Mouse (Mus musculus) midbrain, postnatal 0 days (tissue): ENCODE measurements at regions not wholly inside any gene's neighbourhood (a gene's known extent, or its start where the extent isn't known, plus 50 kb on each side); places are given as distances from the start of the nearest gene placed in this dataset.
"Not testable (repeated sequence)": the region's sequence is repeated elsewhere in the genome, so short reads cannot be mapped to it uniquely, and the experiment has no call there.

ENCODE experiments used
- ATAC-seq: fragments of 200-750 bp; cut with Nextera tagmentation; 2 replicates; pipeline ENCODE4 v1.8.0; 2017; ENCODE audit warnings: moderate number of reproducible peaks, mild to moderate bottlenecking, moderate TSS enrichment, moderate library complexity; ENCODE audit not compliant: low FRiP score
- DNase-seq: peaks from one replicate; pipeline ENCODE4 v3.0.0-alpha.2; 2015; ENCODE audit warnings: low spot score
- H3K27ac ChIP-seq: fragments of 300-500 bp; sonication (generic); 2 replicates; pipeline ENCODE4 v1.5.1; 2014; ENCODE audit warnings: low read depth, mild to moderate bottlenecking, low read length, mixed read lengths
- H3K27me3 ChIP-seq: fragments of 300-500 bp; sonication (generic); 2 replicates; pipeline ENCODE4 v1.6.1; 2014; ENCODE audit warnings: low read length, control low read depth, mixed read lengths; ENCODE audit not compliant: insufficient read depth
- H3K36me3 ChIP-seq: fragments of 300-500 bp; sonication (generic); 2 replicates; pipeline ENCODE4 v1.6.1; 2014; ENCODE audit warnings: low read length, control low read depth, mixed read lengths; ENCODE audit not compliant: insufficient read depth
- H3K4me1 ChIP-seq: fragments of 300-500 bp; sonication (generic); 2 replicates; pipeline ENCODE4 v1.6.1; 2014; ENCODE audit warnings: mild to moderate bottlenecking, control low read depth, antibody characterized with exemption, low read length, mixed read lengths; ENCODE audit not compliant: insufficient read depth
- H3K4me2 ChIP-seq: fragments of 300-500 bp; sonication (generic); 2 replicates; pipeline ENCODE4 v1.6.1; 2014; ENCODE audit warnings: low read depth, mild to moderate bottlenecking, low read length, mixed read lengths; ENCODE audit not compliant: poor library complexity, severe bottlenecking
- H3K4me3 ChIP-seq: fragments of 300-500 bp; sonication (generic); 2 replicates; pipeline ENCODE4 v1.5.1; 2014; ENCODE audit warnings: low read depth, mild to moderate bottlenecking, low read length, moderate library complexity
- H3K9ac ChIP-seq: fragments of 300-500 bp; sonication (generic); replicated peaks from 2 replicates; pipeline ENCODE4 v1.6.1; 2014; ENCODE audit warnings: mild to moderate bottlenecking, low read length, moderate library complexity, mixed read lengths; ENCODE audit not compliant: poor library complexity, severe bottlenecking
- H3K9me3 ChIP-seq: fragments of 300-500 bp; sonication (generic); 2 replicates; pipeline ENCODE4 v1.6.1; 2016; ENCODE audit warnings: low read length, control low read depth
- CTCF ChIP-seq: IDR thresholded peaks from 2 replicates; pipeline ENCODE4 v1.5.1; 2016; ENCODE audit warnings: antibody characterized with exemption, mild to moderate bottlenecking
- WGBS: fragments of 180-500 bp; shearing (Covaris S2); extraction: QIAGEN DNeasy Blood & Tissue Kit; methylation state at CpG from one replicate; pipeline ENCODE4 v1.1.7; 2014; 5-methylcytosine and 5-hydroxymethylcytosine counted together

DNA sequence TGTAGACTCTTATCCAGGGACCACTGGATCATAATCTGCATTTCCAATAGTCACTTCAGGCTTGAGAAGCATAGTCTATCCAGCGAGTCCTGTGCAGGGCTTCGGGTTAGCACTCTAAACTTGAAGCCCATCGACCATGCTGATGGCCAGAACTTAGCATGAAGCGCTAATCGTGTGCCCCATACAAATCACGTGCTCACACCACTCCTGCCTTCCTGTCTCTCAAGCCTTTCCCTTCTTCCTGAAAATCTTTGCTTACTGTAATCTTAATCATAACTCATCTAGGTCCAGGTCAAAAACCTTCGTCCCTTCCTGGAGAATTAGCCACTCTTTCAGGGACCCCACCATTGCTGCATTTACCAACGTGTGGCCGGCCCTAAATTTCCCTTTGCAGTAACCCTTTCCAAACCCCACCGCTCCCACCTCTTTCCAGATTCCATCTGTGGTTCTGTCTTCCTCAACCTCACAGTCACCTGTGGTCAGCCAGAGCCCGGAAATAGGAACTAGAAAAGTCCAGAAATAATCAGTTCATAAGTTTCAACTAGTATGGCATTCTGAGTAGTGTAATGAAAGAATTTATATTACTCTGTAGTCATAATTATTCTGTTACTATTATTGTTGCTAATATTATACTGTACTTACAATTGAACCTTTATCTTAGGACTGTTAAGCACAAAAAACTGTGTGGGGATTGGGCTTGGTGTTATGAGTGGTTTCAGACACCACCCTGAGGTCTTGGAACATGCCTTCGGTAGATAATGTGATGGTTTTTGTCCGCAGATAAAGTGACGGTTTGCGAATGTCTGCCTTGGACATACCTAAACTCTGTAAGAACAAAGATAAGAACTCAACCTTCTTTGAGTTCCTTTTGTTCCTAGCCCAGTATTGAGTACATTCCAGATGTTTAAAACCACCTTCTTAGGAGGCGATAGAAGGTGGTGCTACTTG is 57.3 kb upstream of the Slc1a3 start:
- no peak for ATAC-seq
- Histone ChIP-seq H3K4me2 (no peak overlapping the region), H3K9ac (no peak overlapping the region), H3K4me3 (no peak overlapping the region), H3K36me3 (no peaks in the 10 kb centered on the region), H3K9me3 (no peaks in the 10 kb centered on the region), H3K27me3 (no peaks in the 10 kb centered on the region), H3K4me1 (no peaks in the 10 kb centered on the region), H3K27ac (no peak overlapping the region)
- 94% methylated on average over 16 of the region's 16 CpGs for WGBS
- DNase-seq, result no peak
- no peak for TF ChIP-seq CTCF

DNA sequence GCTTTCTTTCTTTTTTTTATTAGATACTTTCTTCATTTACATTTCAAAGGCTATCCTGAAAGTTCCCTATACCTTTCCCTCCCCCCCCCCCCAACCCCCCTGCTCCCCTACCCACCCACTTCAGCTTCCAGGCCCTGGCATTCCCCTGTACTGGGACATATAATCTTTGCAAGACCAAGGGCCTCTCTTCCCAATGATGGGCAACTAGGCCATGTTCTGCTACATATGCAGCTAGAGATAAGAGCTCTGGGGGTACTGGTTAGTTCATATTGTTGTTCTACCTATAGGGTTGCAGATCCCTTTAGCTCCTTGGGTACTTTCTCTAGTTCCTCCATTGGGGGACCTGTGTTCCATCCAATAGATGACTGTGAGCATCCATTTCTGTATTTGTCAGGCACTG is 55.6 kb upstream of the Slc1a3 start:
- not testable (repeated sequence) for DNase-seq, H3K4me3 ChIP-seq, H3K4me1 ChIP-seq, H3K27ac ChIP-seq, H3K9ac ChIP-seq, H3K9me3 ChIP-seq, H3K4me2 ChIP-seq, H3K36me3 ChIP-seq, ATAC-seq, H3K27me3 ChIP-seq

DNA sequence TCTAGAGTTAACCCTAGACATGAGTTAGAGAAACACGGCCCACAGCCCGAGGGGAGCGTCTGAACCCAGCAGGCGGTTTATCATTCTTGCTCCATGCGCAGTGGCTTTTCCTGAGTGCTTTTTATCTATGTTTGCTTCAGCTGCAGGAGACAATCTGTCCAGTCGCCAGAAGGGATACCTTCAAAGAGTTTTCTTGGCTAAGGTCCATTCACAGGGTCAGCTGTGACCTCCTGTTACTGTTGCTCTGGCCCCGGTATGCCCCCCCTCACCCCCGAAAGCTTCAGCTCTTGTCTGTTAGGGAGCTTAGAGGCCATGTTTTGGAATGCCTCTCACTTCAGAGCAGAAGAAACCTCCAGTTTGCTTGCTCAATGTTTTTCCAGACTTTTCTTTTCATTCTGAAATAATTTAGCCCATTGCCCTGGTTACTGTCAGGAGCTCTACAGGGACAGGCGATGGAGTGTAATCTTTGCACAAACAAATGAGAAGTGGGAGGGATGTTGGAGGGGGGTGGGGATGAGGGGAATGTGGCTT is 51.2 kb upstream of the Slc1a3 start:
- Histone ChIP-seq H3K27ac (no peak overlapping the region), H3K27me3 (no peaks in the 10 kb centered on the region), H3K4me1 (no peaks in the 10 kb centered on the region), H3K9ac (no peak overlapping the region), H3K9me3 (no peaks in the 10 kb centered on the region), H3K36me3 (no peaks in the 10 kb centered on the region), H3K4me2 (no peak overlapping the region), H3K4me3 (no peak overlapping the region)
- ATAC-seq (0 out of 2 replicates have a peak, but pooled peaks have one; percentile 34), DNase-seq (peak; percentile 67)
- WGBS, result 51% methylated on average over 9 of the region's 9 CpGs
- TF ChIP-seq CTCF, result no peak

DNA sequence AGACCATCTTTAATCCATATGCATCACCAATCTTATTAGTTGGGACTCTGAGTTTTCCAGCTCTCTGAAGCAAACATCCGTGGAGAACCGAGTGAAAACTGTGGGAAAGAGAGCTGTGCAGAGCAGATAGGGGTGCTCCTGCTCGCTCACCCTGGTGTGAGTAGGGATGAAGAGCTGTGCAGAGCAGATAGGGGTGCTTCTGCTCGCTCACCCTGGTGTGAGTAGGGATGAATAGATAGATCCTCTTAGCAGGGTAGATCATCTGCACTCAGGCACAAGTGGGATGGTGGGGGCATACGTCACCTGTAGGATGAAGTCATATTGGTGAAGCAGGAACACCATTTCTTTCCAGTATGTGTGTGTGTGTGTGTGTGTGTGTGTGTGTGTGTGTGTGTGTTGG is 50.6 kb upstream of the Slc1a3 start:
- H3K4me1 ChIP-seq, result no peaks in the 10 kb centered on the region
- TF ChIP-seq CTCF, result no peak
- H3K9ac ChIP-seq, result no peak overlapping the region
- WGBS, result 77% methylated on average over 5 of the region's 5 CpGs
- no peak overlapping the region for H3K4me2 ChIP-seq
- H3K4me3 ChIP-seq, result no peak overlapping the region
- DNase-seq (no peak), ATAC-seq (no peak)
- no peaks in the 10 kb centered on the region for H3K36me3 ChIP-seq
- no peaks in the 10 kb centered on the region for H3K27me3 ChIP-seq
- no peaks in the 10 kb centered on the region for H3K9me3 ChIP-seq
- H3K27ac ChIP-seq, result no peak overlapping the region
